Mouse (Mus musculus) embryo, embryonic 10 days (tissue): Measurements from ENCODE around the gene Bcl10.
"Not testable (repeated sequence)": the region's sequence is repeated elsewhere in the genome, so short reads cannot be mapped to it uniquely, and the experiment has no call there.

Experiments used
- DNase-seq: peaks from one replicate; pipeline ENCODE4 v3.0.0-alpha.2; 2015; ENCODE audit warnings: low spot score

The Bcl10 gene

DNA sequence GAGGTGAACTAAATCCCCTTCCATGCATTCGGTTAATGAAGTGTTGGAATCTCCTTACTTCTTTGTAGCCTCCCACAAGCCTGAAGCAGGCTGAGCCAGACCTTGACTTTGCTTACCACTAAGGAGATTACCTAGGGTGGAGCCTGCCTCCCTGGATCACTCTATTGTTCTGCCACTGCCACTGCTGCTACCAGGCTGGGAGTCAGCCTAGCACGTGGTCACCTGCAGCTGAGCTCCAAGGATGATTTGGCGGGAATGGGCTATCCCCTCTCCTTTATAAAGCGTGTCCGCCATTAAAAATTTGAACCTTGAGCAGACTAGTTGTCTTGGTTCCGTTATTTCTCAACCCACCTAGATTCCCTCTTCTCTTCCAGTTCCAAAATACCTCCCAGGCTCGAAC lies 8.7 kb upstream of the Bcl10 start:
- not testable (repeated sequence) for DNase-seq

DNA sequence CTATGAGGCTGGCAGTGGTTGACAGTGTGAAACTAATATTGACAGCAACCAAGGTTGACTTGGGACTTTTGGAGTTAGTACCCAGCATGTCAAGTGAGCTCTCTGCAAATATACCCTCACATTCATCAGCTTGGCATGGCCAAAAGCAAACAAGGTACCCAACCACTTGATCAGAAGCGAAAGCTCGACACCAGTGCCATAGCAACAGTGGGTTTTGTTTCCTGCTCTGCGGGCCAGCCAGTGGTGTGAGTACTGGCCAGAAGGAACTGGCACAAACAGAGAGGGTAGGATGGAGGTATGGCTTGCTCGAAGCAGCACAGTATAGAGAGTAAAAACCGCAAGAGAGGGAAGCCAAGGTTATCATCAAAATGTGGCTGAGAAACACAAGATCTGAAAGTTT lies 6.2 kb upstream of the Bcl10 start:
- no peak for DNase-seq

DNA sequence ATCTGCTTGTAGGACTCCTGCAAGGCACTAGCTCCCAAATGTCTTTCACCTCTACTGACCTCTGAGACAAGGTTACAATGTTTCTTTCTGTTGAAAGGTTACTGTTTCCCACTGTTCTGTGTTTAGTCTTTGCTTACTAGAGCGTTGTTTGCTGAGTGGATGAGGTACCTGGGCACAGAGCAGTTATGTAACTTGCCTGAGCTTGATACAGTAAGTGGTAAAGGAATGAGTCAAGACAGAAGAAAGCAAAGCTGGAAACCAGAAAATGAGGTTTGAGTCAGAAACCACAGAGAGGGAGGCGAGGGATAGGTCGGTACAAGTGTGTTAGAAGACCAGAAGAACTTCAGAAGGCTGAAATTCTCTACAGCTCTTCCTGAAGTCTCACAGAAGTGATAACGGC lies 5.8 kb upstream of the Bcl10 start:
- no peak for DNase-seq

DNA sequence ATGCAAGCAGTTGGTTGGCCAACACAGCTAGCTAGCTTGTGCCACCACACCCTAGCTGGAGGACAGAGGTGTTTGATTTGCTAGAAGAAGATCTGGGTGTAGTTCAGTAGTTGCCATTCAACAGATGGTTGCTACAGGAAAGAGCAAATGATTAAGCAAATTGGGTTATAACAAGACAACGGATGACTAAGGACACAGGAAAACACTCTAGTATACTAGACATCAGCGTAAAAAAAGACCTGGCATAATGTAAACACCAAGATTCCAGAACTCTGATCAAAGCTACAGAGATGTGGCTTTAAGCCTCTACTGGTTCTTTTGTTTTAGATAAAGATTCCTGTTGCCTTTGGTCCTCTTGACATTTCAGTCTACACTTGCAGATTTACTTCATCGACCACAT lies 367 bp downstream of the Bcl10 start:
- DNase-seq, result no peak

DNA sequence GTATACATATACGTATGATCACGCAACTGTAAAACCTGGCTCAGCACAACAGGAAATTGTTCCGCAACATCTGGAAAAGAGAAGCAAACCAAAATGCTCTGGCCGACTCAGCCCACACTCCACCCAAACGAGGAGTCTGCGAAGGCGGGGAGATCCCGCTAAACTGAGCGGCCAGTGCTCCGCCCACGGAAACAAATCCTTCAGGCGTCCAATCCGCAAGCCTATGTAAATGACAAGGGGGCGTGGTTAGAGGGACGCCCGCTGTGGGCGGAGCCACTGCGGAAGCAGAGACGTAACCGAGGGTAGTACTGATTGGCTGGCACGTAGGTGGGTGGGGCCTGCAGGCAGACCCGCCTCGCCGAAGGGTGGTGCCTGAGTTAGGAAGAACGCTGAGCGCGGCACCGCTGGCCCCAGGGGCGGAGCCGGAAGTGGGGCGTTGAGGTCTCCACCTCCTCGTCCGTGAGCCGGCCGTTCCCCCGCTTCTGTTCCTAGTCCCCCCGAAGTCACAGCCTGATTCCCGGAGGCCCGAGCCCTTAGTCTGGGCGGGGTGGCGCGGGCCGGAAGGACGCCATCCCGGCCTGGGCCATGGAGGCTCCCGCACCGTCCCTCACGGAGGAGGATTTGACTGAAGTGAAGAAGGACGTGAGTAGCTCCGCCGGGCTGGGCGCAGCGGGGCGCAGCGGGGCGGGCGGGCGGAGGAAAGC lies 1.4 kb downstream of the Bcl10 start:
- peak; percentile 100 for DNase-seq

DNA sequence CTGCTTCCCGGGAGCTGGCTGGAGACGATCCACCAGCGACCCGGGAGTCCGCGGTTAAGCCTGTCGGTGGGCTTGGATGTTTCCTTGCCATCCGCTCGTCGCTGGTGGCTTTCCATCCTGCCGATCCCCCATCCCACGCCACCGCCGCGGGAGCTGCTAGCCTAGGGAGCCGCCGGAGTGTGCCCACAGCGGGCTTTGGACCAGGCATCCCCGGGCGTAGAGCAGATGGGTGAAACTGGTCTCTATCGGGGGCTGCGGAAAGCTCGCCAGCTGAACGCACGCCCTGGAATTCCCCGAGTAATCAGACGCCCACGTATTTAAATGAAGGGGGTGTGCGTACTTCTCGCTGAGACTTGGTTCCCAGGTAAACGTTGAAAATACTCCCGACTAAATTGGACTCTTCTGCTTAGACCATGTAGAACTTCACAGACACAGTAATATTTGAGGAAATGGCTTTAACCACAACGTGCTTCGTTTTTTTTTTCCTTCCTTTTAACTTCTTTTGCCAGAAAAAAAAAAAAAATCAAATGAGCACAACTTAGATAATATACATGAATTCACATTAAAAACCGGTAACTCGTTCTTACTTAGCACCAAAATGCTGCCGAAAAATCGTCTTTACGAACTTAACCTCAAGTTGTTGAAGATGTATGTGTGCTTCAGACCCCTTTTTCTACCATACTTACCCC lies 2.2 kb downstream of the Bcl10 start:
- peak; percentile 56 for DNase-seq

DNA sequence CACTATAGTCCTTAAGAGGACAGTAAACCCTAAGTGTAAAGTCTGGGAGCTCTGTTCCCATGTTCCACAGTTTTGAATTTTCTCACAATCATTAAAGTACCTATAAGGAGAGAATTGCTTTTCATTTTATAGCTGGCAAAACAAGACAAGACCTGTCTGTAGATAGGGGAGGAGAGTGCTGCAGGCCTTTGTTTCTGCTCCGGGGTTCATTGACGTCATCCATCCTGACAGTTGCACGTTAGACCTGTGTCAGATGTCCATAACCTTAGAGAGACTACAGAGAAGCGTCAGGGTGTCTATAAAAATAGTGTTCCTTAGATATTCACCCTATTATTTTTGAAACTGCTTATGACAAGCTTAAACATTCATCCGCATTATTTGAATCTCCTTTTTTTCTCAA lies 2.9 kb downstream of the Bcl10 start:
- DNase-seq, result no peak

DNA sequence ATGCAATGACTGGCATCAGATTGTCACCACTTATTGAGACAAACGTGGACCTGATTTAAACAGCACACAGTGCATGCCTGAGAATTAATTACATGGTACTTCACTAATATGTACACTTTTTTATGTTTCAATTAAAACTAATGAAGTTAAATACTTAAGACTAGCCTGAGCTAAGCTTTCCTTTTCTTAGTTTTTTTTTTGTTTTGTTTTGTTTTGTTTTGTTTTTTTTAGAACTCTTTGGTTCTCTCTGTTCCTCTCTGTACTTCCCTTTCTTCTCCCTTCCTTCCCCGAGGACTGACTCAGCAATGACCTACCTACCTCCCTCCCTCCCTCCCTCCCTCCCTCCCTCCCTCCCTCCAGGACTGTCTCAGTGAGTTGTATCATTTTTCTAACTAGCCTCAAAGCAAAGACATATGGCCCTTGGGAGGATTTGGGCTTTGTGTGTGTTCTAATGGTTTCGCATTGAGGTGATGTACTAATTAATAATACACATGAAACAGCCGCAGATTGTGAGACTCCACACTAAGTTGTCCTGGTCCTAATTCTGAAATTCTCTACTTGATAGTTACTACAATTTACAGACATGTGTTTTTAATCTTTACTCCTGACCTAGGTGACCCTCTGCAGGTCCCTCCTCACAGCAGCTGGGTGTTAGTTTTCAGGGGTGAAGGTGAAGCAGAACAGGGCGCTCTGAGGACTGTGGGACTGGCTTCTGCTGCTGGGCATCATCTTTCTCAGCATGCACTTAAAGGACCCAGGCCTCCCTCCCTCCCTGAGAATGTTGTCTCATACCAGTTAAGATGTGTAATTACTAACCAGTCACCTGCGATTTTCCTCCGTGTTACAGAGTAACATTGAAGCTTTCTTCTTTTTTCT lies 7.2 kb downstream of the Bcl10 start:
- peak; percentile 41 for DNase-seq

DNA sequence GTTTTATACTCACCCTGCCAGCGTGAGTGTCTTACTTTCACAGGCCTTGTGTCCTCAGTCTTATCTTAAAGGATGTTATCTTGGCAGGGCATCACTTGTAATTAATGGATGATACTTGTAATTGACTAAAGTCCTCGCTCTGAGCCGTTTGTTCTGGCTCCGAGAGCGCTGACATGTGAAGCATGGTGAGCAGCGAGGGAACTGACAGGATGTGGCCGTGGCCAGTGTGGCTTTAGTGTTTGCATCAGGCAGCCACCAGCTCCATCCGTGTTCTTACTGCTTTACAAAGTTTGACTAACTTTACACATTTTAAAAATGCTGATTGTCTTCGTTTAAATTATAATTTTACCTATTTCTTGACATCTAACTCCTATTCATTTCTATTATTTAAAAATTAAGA lies 11.2 kb downstream of the Bcl10 start:
- no peak for DNase-seq

DNA sequence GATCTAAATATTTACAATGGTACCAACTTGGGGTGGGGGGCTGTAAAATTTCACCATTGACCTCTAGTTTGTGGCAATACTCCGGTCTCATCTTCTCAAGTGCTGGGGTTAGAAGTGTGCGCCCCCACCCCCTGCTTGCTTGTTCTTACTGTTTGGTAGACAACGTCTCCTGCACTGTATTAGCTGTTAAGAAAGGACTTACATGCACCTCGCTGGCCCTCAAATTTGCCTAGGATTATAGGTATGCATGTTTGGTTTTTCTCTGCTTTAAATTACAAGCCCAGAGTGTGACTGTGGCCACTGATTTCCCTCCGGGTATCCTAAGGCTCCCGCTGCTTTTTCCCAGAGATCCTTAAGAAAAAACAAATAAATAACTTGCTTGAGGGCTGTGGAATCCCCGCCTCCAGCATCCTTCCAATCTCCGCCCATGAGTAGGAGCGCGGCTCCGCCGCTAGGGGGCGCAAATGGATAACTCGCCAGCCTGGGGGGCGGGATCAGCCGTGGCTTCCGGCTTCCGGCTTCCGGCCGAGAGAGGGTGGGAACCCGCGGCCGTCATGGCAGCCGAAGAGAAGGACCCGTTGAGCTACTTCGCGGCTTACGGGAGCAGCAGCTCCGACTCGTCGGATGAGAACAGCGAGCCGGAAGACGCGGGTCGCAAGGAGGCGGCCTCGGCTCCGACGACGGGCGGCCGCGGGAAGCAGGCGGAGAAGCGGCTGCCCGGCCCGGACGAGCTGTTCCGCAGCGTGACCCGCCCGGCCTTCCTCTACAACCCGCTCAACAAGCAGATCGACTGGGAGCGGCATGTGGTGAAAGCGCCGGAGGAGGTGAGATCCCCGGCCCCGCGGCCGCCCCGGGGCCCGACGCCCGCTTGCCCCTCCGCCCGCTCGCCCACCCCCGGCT lies 15.2 kb downstream of the Bcl10 start, which contains the start of gene 2410004B18Rik:
TSS of gene 2410004B18Rik (plus strand) at position 510 of the 900 bp plus-strand sequence.
- DNase-seq, result peak; percentile 91

DNA sequence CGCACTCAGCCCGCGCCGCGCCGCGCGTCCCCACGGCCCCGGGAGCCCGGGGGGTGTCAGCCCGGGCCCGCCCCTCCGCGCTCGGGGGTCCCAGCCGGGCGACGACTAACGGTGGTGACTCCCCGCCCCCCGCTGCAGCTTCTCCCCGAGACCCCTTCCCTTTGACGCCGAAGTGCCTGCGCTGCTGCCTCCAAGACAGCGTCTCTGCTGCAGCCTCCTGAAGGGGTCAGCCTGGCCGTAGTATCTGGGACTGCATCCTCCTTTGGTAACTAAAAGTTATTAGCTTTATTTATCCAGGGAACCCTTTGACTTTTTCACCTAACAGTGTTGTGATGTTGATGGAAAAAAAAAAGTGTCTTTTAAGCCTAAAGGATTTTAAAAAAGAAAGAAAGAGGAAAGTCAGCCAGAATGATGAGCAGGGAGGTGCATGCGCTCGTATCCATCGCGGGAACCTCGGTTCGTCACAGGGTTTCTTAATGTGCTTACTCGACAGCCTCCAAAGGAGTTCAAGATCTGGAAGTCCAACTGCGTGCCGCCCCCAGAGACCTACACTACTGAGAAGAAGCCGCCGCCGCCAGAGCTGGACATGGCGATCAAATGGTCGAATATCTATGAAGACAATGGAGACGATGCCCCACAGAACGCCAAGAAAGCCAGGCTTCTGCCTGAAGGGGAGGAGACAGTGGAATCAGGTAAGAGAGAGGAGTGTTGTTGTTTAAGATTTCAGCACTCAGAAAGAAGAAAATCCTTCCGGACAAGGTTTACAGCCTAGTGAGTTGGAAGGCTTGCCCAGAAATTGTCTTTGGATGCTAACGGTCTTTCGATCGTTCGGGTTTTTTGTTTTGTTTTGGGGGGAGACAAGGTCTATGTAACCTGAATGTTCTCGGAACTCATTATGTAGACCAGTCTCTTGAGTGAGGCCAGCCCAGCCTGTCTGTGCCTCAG lies 16.1 kb downstream of the Bcl10 start:
- DNase-seq, result peak; percentile 54

DNA sequence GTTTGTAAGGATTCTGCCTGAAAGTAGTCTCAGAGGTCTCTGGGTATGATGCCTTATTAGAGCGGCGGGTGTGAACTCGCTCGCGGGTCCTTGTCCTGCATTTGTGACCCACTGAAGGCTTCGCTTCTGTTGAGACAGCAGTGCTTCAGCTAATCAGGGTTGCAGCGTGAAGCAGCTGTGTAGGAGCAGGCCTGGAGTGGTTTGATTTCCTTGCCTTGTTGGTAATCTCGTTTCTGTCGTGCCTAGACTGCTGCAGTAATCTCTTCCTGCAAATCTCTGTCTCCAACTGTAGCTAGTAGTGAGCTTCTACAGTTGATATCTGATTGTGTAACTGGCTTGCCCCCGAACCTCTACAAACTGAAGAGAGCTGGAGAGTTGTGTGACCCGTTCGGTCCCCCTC lies 16.8 kb downstream of the Bcl10 start:
- DNase-seq, result no peak

DNA sequence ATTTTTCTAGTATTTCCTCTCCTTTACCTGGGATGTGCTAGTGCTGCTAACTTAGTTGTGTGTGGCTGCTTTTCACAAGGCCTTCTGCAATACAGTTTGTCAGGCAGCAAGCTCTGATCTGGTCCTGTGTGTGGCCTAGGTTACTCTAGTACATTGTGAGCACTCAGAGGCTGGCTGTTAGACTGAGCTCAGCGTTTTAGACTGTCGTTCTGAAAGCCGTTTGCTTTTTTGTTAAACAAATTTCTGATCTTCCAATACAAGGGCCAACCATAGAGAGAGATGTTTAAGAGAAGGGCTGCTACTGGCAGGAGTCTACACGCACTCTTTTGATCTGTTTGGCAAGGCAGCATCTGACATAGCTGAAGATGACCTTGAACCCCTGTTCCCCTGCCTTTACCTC lies 17.4 kb downstream of the Bcl10 start:
- DNase-seq, result no peak

DNA sequence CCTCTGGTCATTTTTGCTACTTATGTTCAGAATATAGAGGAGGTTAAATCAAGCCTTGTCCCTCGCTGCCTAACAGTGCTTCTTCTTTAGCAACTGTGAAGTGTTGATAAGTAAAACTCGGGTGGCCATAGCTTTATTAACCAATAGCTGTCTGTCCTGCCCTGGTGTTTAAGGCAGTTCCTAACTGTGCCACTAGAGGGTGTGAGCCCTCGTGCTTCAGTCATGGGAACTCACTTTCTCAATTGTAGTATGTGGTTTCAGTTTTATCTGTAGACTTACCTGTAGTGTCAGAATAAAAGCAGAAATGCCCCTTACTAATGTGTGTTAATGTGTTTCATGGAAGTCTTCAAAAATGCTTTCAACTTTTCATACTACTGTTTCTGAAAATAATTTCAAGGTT lies 19.4 kb downstream of the Bcl10 start:
- DNase-seq, result peak; percentile 87

DNA sequence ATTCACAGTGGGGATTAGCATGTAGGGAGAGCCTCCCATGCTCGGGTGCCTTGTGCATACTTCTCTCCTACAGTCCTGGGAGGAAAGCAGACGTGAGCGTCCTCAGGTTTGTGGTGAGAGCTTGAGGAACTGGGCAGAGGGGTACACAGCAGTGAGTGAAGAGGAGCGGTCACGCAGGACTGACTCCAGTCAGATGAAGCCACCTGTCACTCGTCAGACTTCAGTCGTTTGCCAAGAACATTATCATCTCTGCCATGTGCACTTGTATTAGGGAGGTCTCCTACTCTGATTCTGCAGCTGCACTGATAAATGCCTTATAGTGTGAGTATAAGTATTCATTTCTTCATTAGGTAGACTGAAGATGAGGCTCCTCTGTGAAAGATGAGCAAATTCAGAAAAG lies 21.7 kb downstream of the Bcl10 start:
- DNase-seq, result no peak

DNA sequence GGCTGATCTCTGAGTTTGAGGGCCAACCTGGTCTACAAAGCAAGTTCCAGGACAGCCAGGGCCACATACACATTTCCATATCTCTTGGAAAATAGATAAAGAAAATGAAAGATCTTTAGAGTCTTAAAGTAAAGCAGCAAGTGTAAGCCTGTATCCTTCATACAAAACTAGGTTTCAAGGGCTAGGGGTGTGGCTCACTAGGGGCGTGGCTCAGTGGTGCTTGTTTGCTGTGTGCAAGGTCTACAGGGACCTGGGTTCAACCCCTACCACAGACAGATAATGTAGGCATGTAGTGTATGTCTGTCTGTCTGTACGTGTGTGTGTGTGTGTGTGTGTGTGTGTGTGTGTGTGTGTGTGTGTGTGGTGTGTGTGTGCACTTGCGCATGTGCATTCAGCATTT lies 23.3 kb downstream of the Bcl10 start:
- no peak for DNase-seq

DNA sequence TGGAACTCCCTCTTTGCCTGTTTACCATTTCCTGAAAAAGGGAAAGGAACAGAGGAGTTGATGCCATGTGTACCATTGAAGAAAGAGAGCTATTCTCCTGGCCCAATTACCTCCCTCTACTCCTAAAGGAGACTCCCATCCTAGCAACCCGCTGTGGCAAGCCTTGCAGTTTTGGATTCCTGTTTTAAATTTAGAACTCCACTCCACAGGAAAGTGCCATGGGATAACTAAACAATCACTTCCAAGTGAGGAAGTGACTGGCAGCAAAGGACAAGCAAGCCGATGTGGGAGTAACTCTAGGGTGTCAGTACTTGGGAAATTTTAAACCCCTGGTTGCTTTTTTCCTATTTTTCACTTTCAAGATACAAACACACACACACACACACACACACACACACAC lies 24.1 kb downstream of the Bcl10 start:
- DNase-seq, result no peak

DNA sequence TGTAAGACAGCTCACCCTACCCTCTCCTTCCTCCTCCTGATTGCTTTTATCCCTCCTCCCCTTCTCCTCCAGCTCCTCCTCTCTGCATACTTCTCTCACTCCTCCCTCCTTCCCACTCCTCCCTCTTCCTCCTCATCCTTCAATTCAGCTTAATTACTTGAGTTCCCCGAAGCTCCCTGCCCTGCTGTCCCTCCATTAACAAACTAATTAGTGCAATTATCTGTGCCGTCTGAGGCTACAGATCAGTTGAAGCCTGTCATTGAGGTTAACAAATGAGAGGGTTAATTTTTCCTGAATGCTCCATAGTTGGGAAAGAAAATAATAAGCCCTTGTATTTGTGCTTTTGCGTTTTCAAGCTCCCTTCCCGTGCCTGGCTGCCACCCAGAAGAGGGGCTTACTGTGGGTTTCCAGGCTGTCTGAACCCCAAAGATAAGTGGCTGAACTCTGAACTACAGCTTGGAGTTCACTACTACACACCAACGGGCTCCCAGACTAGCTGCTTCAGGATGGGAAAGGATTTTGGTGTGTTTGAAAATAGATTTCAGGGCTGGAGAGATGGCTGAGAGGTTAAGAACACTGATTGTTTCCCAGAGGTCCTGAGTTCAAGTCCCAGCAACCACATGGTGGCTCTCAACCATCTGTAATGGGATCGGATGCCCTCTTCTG lies 25.1 kb downstream of the Bcl10 start:
- DNase-seq, result no peak

DNA sequence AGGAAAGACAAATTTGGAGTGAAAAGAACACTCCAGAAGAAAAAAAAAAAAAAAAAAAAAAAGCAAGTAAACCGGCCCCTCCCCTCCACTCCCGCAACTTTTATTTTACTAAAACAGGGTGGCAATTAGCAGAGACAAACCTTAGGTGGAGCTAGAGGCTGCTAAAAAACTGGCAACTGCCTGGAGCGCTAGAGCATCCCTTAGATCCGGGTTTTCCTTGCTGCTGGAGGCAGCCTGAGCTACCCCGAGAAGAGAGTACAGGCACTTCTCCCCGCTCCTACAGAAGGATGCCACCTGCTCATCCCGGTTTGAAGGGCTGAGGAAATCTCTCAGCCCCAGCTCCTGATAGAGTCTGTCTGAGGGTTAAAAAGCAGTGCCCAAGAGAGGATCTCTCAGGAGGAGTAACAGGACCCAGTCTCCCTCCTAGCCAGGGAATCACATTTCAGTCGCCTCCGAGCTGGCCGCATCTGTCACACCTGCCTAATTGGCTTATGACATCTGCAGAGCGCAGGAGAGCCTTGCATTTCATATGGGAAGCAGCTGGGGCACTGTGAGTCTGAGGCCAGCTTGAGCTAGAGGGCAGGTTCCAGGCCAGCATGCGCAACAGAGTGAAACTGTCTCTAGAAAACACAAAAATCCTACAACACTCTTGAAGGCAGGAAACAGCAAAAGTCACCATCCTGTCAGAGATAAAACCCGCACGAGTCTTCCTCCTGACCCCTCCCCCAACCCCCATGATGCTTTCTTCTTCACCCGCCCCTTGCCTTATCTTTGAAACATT lies 27.6 kb downstream of the Bcl10 start:
- DNase-seq, result peak; percentile 82
